Mouse (Mus musculus) testis, adult 2 months (tissue): ENCODE results near the gene Gm17651.

Source experiments
- CTCF ChIP-seq: fragments of 200-500 bp; IDR thresholded peaks from 2 replicates; pipeline ENCODE4 v1.5.1; 2012; ENCODE audit warnings: low read depth, mild to moderate bottlenecking, inconsistent platforms, low read length, moderate library complexity; ENCODE audit not compliant: control insufficient read depth, insufficient read depth, insufficient replicate concordance
- POLR2A ChIP-seq: fragments of 200-500 bp; IDR thresholded peaks from 2 replicates; pipeline ENCODE4 v1.6.1; 2012; ENCODE audit warnings: low read depth, mild to moderate bottlenecking, inconsistent platforms, low read length, moderate library complexity; ENCODE audit not compliant: control insufficient read depth

DNA sequence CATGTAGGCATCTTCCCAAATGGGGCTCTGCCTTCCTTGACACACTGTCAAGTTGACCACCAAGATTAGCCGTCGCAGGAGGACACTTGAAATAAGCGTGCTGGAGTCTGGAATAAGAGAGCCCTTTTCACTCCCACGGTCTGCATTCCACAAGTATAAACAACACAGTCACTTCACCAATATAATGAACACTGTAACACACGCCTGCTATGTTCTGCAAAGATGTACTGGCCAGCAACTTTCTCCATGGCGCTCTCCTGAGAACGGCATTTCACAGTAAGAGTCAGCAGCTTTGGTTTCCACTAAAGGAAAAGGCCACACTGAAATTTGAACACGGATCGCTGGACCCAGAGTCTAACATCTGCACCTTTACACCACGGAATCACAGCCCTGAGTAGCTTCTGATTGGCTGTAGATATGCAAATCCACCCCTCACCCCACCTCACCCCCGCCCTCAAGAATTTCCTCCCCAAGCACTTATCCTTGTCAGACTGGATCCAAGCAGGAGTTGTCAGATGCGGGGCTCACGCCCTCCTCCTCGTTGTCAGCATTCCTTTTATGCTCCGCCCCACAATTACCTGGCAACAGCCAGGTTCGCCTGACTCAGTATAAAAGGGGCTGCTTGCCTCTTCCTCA lies 9.2 kb upstream of the Gm17651 start:
- TF ChIP-seq CTCF (no peak), POLR2A (no peak)
